Mouse (Mus musculus) monocyte, adult 2 months (primary cell): ENCODE results near the gene Ece2.
"Not testable (repeated sequence)": the region's sequence is repeated elsewhere in the genome, so short reads cannot be mapped to it uniquely, and the experiment has no call there.

ENCODE experiments used
- DNase-seq, 2 experiments: peaks; one replicate each; pipeline ENCODE4 v3.0.0; 2022; ENCODE audit warnings: low spot score in 2 of 2, low read depth in 1 of 2

Ece2 gene

DNA sequence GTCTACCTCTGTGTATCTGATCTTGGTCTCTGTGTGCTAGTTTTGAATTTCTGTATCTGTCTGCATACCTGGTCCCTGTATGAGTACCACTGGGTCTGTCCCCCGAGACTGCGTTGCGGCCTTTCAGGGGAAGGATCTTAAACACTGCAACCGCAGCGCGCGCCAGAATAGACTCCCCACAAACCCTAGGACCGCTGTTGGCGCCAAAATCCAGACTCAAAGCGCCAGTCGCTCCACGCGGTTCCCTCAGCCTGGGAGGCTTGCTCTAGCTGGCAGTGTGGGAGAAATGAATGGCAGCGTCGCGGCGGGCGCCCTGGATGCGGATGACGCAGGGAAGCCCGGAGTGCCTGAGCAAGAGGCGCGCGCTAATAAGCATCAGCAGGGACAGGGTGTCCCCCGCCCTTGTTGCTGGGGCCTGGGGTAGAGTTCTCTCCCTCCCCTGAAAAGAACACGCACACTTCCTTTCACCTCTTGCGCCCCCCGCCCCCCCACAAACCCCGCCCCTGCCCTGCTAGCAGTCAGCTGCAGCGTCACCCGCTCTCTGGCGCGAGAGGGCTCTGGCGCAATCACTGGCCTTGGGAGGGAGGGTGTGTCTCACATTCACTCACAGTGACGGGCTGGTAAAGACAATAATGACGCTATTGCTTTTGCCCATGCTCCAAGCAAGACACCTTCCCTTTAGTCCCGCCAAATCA is 7.5 kb upstream of the Ece2 start:
- DNase-seq, result peak; percentile 68 to 77

DNA sequence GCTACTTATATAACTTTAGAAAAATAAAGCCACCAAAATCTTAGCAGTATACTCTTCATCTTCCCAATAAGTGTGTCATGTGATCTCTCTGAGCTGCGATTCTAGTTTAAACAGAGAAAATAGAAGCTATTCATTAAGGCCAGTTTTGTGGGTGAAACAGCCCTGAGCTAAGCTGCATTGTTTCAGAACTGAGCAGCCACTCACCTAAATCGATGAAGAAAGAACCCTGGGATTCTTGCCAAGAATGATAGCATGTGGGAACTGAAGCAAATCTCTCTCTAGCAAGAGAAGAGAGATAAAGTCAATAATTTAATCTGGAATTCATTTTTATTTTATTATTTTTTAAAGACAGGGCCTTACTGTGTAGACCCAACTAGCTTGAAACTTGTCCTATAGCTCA is 6.4 kb upstream of the Ece2 start:
- DNase-seq, result no peak

DNA sequence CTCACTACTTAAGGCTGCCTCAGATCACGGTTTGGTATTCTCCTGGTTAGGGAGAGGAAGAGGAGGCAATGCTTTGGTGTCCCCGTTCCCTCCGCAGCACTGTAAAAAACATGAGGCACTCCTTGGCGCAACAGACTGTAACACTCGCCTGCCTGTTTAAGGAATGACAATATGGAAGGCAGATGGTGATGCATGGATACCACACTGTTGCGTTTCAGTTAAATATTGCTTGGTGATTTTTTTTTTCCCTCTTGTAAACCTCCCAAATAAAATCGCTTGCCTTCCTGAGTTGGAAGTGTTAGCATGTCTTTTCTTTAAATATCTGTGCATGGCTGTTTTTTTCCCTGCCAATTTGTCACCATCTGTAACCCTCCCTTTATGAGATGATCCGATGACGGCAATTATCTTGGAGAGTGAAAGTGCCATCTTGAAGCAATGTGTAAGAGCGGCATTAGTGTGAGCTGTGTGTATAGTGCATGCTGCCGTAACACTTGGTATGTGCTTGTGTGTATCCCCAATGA is 697 bp upstream of the Ece2 start:
- no peak for DNase-seq

DNA sequence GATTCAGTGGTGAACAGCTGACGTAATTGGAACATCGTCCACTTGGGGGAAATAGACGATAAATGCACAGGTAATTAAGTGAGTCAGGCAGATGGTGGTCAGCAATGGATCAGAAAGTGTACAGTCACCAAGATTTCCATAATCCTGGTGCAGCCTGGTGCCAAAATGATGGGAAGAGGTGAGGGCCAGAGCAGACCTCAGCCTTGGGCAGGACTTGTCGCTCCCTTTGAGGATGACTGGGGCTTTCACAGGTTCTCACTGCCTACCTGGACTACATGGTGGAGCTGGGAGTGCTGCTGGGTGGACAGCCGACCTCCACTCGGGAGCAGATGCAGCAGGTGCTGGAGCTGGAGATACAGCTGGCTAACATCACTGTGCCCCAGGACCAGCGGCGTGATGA is 7.8 kb downstream of the Ece2 start:
- DNase-seq, result no peak

DNA sequence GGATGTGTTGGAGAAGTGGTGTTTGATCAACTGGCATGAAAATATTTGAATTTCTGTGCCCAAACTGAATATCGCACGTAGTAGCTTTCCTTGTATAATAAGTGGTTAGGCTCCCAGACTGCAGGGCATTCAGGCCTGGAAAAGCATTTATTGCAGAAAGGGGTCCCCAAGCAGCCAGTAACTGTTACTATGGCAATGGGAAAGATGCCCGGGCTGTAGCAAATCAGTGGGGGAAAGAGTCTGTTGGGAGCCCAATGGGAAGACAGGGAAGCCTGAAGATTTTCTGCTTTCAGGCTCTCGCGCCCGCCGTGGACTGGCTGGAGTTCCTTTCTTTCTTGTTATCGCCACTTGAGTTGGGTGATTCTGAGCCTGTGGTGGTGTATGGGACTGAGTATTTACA is 8.7 kb downstream of the Ece2 start:
- DNase-seq, result no peak

DNA sequence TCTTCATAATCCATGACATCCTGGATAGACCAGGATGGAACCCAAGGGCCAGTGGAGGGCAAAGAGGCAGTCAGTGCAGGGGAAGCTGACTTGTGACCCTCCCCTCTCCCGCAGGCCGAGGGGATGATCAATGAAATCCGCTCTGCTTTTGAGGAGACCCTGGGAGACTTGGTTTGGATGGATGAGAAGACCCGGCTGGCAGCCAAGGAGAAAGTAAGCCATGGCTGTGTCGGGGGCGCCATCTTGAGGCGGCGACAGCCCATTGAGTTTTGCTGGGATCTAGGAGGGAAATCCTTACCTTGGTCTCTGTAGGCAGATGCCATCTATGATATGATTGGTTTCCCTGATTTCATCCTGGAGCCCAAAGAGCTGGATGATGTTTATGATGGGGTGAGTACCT is 12.5 kb downstream of the Ece2 start:
- peak in 1 of 2 experiments; percentile 27 for DNase-seq

DNA sequence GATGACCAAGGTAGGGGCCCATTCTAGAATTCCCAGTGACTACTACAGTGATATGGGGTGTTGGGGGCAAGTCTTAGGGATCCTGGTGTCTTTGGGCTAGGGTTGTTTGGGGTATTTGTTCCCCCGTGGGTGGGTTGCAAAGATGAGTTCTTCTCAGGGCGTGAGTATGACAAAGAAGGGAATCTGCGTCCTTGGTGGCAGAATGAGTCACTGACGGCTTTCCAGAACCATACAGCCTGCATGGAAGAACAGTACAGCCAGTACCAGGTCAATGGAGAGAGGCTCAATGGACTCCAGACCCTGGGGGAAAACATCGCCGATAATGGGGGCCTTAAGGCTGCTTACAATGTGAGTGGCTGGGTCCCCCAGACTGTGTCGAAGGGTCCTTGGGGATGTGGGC is 14.3 kb downstream of the Ece2 start:
- no peak for DNase-seq

DNA sequence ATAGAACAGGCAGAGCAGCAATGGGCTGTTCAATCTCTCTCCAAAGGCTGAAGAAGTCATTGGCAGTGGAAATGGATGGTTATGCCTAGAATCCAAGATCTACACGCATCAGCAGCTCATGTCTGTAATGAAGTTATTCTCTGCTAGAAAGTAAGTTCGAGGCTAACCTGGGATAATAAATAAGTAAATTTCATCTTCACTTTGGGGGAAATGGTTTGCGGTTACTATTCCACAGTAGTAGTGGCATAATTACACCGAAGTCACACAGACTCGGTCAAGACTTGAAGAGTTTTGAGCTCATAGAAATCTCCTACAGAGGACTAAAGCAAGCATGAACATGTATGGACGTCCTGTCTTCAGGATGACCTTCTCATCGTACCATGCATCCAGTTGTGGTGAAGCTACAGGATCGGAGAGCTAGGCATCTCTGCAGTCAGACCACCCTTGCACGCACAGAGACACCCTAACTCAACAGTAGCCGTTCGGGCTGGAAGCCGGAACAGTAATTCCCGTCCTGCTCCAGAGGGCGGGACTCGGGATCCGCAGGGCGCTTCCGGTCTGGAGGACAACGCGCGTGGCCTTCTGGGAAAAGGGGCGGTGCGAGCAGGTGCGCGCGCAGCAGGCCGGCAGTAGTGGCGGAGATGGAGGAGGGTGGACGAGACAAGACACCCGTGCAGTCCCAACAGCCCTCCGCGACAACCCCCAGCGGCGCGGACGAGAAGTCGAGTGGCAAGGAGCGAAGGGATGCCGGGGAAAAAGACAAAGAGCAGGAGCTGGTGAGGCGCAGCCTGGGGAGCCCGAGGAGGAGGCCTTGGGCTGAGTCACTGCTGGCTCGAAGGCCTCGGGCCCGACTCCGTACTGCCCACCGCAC is 21.7 kb downstream of the Ece2 start, which contains the start of gene Psmd2:
Gene Psmd2 (plus strand): TSS at position 577 of the 871 bp plus-strand sequence.
- DNase-seq, result peak; percentile 87 to 89

DNA sequence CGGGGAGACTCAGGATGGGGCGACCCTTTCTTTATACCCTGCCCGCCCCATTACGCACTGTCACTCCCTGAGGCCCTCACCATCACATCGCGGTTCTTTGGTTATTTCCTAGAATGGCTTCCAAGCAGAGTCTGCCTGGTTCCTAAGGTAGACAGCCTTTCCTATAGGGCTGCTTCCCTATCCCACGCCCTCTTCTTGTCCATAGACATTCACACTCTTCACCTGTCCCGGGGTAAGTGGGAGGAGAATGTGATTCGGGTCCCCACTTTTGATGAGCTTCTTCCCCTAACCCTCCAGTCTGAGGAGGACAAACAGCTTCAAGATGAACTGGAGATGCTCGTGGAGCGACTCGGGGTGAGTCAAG is 22.3 kb downstream of the Ece2 start:
- DNase-seq, result no peak

DNA sequence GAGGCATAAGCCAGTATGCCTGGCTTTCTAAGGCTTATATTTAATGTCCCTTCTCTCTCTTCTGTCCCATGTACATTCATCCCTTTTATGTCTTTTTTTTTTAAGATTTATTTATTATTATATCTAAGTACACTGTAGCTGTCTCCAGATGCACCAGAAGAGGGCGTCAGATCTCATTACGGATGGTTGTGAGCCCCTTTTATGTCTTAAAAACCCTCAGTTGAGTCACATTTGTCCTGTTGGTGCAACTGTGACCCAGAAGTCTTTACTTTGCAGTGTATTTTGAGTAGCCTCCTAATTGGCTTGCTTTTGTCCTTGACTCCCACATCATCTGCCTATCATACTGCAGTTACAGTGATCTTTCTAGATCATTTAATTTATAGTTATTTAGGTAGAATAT is 23.7 kb downstream of the Ece2 start:
- no peak for DNase-seq

DNA sequence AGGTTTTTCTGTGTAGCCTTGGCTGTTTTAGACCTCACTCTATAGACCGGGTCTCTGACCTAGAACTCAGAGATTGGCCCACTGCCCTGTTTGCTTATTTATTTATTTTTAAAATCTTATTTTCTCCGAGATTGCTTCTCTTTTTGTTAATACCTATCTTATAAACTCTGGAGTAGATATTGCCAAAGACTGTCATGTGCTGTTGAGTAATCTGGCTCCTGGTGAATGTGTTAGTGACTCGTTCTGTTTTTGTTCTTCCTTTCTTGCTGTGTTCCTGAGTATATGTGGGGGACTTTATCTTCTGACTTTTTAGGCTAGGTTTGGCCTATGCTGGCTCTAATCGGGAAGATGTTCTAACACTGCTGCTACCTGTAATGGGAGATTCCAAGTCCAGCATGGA is 28.0 kb downstream of the Ece2 start:
- no peak for DNase-seq

DNA sequence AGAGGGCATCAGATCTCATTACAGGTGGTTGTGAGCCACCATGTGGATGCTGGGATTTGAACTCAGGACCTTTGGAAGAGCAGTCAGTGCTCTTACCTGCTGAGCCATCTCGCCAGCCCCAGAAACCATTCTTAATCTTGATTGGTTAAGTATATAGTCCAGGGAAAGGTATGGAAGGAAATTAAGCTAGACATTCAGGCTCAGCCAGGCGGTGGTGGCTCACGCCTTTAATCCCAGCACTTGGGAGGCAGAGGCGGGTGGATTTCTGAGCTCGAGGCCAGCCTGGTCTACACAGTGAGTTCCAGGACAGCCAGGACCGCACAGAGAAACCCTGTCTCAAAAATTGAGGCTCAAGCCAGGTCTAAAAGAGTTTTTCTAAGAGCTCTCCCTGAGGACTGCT is 38.4 kb downstream of the Ece2 start, which contains the start of gene Eif4g1:
Gene Eif4g1 (plus strand): TSS at position 301 of the 400 bp plus-strand sequence.
- not testable (repeated sequence) for DNase-seq

DNA sequence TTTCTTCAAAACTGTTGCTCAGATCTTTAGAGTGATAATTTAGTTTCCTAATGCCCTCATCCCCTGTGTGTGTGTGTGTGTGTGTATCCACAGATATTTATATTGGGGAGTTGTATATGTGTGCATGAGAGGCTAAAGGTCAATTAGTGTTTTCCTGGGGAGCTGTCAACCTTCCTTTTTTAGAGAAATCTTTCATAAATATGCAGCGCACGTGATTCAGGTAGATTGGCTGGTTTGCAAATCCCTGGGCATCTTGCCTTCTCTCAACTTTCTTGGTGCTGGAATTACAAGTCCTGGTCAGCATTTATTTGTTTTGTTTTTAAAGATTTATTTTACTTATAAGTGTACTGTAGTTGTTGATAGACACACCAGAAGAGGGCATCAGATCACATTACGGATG is 40.7 kb downstream of the Ece2 start:
- DNase-seq, result no peak

DNA sequence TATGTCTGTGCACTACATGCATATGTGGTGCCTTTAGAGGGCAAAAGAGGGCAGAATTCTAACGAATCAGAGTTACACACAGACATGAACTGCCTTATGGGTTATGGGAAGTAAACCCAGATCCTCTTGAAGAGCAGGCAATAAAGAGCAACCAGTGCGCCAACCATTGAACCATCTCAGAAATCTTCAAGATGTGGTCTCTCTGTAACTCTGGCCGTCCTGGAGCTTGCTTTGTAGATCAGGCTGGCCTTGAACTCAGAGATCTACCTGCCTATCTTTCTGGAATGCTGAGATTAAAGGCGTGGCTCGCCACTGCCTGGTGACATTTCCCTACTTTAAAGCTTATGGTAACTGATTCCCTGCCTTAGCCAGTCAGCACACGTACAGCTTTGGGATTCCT is 42.3 kb downstream of the Ece2 start:
- DNase-seq, result no peak

DNA sequence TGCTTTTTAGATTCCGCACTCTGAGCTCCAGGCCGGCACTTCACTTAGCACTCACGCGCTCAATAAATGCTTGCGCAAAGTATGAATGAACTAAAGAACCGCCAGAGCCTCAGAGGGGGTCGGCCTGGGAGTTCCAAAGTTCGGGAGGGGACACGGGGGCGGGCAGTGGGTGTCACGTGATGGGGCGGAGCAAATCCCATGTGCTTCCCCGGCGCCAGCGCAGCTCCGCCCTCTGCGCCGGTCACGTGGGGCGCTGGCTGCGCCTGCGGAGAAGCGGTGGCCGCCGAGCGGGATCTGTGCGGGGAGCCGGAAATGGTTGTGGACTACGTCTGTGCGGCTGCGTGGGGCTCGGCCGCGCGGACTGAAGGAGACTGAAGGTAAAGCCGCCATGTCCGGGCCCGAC is 42.9 kb downstream of the Ece2 start:
- DNase-seq, result peak; percentile 74 to 88

DNA sequence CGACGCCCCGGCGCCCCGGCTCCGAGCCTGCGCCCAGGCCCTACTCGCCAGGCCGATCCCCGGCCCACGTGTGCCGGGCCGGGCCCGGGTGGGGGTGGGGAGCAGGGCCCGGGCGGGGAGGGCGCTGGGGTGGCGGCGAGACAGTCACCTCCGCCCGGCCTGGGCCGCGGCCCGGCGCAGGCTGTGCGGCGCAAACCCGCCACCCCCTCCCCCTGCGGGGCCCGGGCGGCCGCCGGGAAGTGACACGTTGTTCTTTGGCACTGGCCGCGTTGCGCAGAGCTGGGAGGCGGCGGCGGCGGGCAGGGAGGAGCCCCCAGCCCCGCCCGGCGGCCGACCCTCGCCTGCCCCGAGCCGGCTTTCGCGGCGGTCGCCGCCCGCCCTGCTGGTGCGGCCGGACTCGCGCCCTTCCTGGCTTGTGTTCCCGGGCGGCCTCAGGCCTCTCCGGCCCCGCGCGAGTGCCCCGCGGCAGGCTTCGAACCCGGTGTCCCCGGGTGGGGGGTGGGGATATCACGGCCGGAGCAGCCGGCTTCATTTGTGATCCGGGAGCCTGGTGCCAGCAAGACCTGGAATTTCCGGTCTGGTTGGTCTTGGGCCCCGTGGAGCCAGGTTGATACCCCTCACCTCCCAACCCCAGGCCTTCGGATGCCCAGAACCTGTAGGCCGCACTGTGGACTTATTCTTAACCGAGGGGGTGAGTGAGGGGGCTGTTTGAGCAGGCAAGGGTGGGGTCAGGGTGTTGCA is 43.5 kb downstream of the Ece2 start:
- DNase-seq, result peak in 1 of 2 experiments; percentile 24

DNA sequence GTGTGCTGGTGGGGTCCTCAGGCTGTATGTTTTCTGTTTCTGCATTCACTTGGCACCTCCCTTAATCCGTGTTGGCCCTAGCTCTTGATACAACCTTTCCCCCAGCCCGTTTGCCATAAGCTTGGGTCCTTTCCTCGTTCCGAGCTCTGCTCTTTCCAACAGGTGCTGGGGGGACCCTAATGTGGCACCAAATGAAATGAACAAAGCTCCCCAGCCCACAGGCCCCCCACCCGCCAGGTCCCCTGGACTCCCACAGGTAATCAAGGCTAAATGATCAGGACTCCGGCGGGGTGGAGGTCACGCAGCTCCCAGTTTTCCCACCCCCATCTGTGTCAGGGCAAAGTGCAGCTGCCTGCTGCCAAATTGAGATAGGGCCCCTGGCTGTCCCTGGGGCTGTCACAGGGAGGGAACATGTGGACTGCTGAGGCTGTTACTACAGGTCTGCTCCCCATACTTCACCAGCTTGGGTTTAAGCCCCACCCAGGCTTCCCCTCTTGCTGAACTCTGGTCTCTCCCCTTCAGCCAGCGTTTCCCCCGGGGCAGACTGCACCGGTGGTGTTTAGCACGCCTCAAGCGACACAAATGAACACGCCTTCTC is 44.2 kb downstream of the Ece2 start:
- no peak for DNase-seq

DNA sequence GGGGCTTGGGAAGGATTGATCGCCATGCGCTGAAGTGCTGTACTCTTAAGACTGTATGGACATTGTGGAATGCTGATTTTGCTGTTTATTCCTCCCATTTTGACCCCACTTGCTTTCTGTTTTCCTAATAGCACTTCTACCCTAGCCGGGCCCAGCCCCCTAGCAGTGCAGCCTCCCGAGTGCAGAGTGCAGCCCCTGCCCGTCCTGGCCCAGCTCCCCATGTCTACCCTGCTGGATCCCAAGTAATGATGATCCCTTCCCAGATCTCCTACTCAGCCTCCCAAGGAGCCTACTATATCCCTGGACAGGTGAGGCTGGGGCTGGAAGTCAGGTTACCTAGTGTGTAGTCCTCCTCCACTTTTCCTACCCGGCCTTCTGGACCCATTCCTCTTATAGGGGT is 45.6 kb downstream of the Ece2 start:
- no peak for DNase-seq

DNA sequence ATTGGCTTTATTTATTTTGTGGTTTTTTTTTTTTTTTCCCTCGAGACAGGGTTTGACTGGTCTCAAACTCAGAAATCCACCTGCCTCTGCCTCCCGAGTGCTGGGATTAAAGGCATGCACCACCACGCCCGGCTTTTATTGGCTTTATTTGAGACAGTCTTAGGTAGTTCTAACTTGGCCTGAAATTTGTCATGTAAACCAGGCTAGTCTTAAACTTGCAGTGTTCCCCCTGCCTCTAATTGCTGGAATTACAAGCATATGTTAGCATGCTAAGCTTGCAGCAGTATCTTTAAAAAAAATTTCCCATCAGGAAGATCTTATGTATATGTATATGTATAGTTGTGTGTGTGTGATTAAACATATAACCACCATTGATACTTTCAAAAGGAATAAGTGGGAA is 47.1 kb downstream of the Ece2 start:
- no peak for DNase-seq

DNA sequence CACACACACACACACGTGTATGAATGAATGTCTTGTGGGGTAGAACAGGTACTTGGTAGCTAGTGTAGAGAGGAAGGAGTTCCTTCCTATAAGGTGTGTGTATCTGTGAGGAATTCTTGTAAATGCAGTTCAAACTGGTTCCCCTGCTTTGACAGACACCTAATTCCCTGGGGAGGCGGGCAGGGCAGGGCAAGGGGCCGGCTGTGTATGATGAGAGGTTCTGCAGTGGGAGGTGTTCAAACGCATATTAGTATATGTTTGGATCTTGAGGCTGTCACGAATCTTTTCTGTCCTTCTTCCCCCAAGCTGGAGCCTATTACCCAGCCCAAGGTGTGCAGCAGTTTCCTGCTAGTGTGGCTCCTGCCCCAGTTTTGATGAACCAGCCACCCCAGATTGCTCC is 47.8 kb downstream of the Ece2 start:
- no peak for DNase-seq
